Mouse (Mus musculus): ENCODE measurements around the gene Cd55b.
"Not testable (repeated sequence)": the region's sequence is repeated elsewhere in the genome, so short reads cannot be mapped to it uniquely, and the experiment has no call there.

Cd55b gene

DNA sequence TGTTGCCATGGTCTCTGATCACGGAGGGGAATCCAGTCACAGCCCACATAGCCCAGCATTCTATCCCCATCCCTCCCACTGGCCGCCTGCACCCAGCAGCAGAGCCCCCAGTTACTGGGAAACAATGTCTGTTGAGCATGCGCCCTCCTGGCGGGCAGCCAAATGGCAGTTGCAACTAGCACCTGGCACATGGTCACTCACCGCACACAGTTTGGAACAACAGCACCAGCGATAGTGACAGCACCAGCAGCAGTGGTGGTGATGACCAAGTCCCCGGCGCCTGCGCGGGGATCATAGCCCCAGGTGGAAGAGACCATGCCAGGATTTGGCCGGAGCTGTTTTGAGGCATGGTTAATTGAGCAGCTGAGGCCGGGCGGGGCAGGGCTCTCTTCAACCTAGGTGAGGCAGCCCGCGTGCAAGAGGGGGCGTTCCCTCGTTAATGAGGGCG is at the start of gene Cd55b:
Gene Cd55b, minus strand, starts transcription at position 346 of the 448 bp plus-strand sequence.
- DNase-seq (ENCODE audit: low read depth, low spot score) = no peak

DNA sequence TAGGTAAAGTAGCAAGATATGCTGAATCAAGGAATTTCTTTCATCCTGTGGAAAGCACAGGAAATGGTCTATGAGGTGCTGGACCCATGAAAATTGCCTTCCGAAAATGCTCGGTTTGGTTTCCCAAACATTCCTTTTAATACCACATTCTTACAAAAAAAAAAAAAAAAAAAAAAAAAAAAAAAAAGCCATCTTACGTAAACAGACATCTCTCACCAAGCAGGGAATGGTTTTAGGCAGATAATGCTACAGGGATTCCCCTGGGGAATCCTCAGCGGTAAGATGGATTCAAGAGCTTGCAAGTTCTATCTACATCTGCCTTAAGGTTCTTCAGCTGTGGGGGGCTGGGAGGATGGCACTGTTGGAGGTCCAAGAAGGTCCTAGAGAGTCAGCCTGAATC is 47.3 kb upstream of the Cd55b start:
- no peak for DNase-seq (ENCODE audit: low read depth, low spot score)

GRCm38 (mm10) chr1:130467453-130467852 is 44.6 kb upstream of the Cd55b start:
- no peak for DNase-seq (ENCODE audit: low read depth, low spot score)

GRCm38 (mm10) chr1:130464173-130464572 is 41.4 kb upstream of the Cd55b start:
- no peak for DNase-seq (ENCODE audit: low read depth, low spot score)

- peak; percentile 62 for DNase-seq (ENCODE audit: low read depth, low spot score)
These were observed 40.1 kb upstream of the Cd55b start for GRCm38 (mm10) chr1:130462867-130463266.

DNA sequence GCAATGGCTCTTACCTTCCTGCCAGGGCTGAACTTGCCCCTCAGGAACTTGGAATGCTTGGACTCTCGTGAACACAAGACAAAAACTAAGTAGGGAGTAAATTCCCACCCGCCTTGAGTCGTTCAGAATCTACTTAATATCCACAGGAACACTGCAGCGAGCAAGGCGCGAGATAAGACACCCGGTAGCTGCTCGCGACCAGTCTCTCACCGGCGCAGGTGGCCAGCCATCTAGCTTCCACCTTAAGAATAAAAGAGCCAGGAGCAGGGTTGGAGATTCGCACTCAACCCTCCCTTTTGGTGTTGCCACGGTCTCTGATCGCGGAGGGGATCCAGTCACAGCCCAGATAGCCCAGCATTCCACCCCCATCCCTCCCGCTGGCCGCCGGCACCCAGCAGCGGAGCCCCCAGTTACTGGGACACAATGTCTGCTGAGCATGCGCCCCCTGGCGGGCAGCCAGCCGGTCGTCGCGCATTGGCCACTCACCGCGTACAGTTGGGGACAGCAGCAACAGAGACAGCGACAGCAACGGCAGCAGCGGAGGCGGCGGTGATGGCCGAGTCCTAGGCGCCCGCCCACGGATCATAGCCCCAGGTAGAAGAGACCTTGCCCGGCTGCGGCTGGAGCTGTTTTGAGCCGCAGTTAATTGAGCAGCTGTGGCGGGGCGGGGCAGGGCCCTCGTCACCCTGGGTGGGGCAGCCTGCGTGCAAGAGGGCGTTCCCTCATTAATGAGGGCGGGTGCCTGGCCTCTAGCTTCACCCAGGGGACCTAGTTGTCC is 39.5 kb upstream of the Cd55b start, which contains the start of gene Cd55:
Gene Cd55, minus strand, starts transcription at position 661 of the 778 bp plus-strand sequence.
- DNase-seq (ENCODE audit: low read depth, low spot score) = peak; percentile 61

GRCm38 (mm10) chr1:130455111-130455510 is 32.3 kb upstream of the Cd55b start:
- no peak for DNase-seq (ENCODE audit: low read depth, low spot score)

DNA sequence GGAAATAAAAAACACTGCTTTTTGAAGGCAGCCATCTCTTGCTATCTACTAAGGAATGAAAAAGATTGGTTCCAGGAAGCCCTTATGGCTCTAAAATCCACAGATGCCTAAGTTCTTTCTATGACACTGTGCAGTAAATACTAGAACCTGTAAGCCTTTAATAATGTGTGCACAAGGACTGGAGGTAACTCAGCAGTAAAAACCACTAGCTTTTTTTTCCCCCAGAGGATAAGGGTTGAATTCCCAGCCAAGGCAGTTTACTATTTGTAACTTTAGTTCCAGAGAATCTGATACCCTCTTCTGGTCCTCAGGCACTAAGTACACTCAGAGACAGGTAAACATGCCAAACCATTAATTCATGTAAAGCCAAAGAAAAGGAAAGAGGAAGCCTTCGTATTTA is 20.1 kb upstream of the Cd55b start:
- DNase-seq (ENCODE audit: low read depth, low spot score) = not testable (repeated sequence)

DNA sequence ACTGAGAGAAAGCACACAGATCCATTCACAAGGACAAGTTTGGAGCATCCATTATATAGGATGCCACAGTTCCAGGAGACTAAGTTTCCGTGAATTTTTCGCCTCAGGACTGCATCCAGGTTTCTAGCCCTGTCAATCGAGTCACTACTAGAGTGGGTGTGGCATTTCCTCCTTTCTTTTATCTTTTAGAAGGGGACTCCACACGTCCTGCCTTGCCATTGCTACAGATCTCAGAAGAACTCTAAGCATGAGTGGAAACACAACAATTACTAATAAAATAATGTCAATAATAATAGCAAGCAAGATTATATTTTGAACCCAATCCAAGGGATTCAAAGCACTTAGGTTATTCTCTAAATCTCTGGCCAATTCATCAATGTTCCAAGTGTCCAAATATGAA is 8.1 kb upstream of the Cd55b start:
- DNase-seq (ENCODE audit: low read depth, low spot score) = no peak

DNA sequence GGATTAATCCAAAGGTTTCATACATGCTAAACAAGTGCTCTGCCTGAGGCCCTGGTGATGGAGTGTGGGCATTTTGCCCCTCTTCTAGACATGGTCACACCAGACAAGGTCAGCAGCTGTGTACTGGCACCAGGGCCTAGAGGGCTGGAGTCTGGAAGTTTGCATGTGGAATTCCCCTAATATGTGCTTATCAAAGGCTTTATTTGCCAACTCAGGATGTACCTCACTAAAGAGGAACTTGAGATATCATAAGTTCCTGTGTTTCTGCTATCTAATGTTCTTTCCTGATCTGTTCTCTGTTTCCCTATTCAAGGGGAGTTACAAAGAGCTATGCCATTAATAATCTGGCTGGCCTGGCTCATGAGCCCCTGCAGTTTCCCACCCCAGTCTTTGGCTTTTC is 5.9 kb upstream of the Cd55b start:
- not testable (repeated sequence) for DNase-seq (ENCODE audit: low read depth, low spot score)

GRCm38 (mm10) chr1:130427175-130427853 is 4.5 kb upstream of the Cd55b start:
- DNase-seq (ENCODE audit: low read depth, low spot score) = not testable (repeated sequence)

- not testable (repeated sequence) for DNase-seq (ENCODE audit: low read depth, low spot score)
These were observed 776 bp downstream of the Cd55b start for GRCm38 (mm10) chr1:130422033-130422432.

DNA sequence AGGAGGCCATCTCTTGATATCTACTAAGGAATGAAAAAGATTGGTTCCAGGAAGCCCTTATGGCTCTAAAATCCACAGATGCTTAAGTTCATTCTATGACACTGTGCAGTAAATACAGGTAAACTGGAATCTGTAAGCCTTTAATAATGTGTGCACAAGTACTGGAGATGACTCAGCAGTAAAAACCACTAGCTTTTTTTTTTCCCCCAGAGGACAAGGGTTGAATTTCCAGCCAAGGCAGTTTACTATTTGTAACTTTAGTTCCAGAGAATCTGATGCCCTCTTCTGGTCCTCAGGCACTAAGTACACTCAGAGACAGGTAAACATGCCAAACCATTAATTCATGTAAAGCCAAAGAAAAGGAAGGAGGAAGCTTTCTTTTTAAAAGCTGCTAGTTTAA is 25.7 kb downstream of the Cd55b start:
- not testable (repeated sequence) for DNase-seq (ENCODE audit: low read depth, low spot score)

GRCm38 (mm10) chr1:130387282-130387681 is 35.5 kb downstream of the Cd55b start:
- not testable (repeated sequence) for DNase-seq (ENCODE audit: low read depth, low spot score)

DNA sequence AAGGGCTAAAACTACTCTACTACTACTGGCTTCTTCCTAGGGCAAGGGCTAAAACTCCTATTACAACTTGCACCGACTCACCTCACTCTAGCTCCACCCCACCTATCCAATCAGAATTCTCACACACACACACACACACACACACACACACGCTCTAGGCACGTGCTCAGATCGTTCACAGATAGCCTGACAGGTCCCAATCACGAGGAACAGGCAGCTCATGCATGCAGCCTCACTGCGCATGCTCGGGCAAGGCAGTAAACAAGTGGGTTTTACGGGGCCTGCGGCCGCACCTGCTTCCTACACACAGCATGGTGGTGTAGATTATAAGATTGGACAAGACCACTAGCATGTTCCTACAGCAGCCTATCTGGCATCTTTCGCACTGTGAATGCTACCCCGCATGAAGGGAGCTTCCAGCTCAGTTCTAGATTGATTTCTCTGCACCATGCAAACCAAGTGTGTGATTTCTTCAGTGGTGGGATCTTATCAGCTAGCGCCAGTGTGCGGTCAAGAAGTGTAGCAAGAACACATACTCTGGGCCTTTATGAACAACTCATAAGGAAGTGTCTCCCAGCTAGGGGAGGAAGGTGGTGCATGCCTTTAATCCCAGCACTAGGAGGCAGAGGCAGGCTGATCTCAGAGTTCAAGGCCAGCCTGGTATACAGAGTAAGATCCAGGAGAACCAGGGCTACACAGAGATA is 44.9 kb downstream of the Cd55b start:
- no peak for DNase-seq (ENCODE audit: low read depth, low spot score)

- DNase-seq (ENCODE audit: low read depth, low spot score) = no peak
These were observed 48.5 kb downstream of the Cd55b start for GRCm38 (mm10) chr1:130374173-130374785.

DNA sequence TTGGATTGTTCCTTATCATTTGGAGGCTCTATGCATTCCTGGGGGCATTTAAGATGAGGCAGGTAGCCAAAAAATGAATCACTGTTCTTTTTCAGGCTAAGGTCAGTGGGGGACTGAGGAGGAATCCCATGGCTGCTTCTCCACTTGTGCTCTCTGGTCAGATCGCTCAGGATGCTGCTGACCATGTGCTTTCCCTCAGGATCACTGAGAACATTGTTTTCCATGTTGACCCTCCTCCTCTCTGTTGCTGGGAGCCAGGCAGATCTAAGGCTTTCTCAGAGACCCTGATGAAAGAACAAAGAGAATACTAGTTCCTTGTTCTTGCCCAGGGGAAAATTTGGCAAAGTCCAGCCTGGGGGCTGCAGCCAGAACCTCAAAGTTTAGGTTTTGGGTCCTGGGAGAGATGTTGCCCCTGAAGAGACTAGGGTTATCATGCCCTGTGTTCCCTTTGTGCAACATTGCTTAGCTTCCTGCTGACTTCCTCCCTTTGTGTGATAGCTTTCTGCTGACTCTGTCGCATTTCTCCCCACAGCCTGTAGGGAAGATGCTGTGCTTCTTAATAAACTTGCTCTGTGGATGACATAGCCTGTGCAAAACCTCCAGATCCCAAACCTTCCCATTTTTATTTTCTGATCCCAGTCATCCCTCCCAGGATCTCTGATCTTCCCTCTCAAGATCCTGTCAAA is 49.3 kb downstream of the Cd55b start:
- DNase-seq (ENCODE audit: low read depth, low spot score) = no peak

- DNase-seq (ENCODE audit: low read depth, low spot score) = peak; percentile 13
These were observed 50.8 kb downstream of the Cd55b start for GRCm38 (mm10) chr1:130371895-130372528.

DNA sequence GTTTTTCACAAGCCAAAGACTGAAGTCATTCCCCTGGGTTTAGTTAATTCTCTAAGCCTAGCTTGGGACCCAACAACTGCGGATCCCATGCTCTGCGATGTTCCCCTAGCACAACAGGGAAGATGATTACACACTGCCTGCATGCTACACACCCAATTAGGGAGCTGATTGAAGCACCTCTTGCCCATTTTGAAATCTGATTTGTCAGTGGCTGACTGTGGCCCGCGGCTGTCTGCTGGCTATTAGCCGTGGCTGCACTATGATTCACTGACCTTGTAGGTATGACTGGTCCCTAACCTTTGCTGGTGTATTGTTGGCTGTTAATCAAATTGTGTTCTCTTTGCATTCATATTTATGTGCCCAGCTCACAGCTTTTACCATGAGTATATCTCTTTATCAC is 51.5 kb downstream of the Cd55b start:
- no peak for DNase-seq (ENCODE audit: low read depth, low spot score)

DNA sequence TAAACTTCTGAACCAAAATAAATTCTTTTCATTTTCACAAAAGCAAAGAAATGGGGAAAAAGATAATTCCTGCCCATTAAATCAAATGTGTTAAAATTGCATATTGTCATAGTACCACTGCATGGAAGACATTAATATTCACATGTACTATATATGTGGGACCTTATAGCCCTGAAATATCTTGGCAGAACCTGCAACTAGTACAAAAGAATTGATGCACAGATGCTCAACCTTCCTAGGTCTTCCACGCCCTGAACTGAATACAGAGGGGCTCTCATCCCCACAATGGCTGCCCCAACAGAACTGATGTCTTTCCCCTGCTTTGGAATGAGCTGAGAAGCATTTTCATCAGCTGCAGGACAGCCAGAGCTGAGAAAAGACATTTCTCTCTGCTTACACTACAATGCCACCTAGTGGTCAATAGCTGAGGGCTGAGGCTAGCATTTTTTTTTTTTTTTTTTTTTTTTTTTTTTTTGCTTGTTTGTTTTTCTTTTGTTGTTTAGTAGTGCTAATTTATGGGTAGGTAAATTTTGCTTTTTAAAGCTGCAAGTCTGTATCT is 72.7 kb downstream of the Cd55b start:
- DNase-seq (ENCODE audit: low read depth, low spot score) = peak; percentile 5

Data from WW6 (cell line).